Mouse (Mus musculus) 416B (cell line): ENCODE measurements at regions not wholly inside any gene's neighbourhood (a gene's known extent, or its start where the extent isn't known, plus 50 kb on each side); places are given as distances from the start of the nearest gene placed in this dataset.
"Not testable (repeated sequence)": the region's sequence is repeated elsewhere in the genome, so short reads cannot be mapped to it uniquely, and the experiment has no call there.

Experiments
- DNase-seq: peaks from one replicate; pipeline ENCODE4 v3.0.0; 2011; ENCODE audit warnings: low read depth

DNA sequence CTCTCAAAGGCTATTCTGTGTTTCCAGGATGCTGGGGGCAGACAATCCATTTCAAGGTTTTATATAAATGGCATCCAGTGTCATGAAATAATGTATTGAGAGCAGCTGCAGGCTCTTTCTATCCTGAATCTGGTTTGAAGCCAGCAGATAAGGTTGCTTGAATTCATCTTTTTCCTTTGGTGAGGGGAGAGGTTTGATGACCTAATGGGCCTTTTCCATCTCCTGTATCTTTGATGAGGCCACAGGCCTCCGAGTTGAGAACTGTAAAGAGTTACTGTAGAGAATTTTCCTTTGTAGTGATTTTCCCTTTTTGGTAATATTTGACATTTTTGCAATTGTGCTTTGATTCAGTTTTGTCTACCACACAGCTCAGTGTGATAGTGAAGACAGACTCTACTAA, 458.8 kb upstream of the 1700008P02Rik start:
- DNase-seq = no peak

GRCm38 (mm10) chr3:7076850-7077249, 456.6 kb upstream of the 1700008P02Rik start:
- DNase-seq = no peak

DNA sequence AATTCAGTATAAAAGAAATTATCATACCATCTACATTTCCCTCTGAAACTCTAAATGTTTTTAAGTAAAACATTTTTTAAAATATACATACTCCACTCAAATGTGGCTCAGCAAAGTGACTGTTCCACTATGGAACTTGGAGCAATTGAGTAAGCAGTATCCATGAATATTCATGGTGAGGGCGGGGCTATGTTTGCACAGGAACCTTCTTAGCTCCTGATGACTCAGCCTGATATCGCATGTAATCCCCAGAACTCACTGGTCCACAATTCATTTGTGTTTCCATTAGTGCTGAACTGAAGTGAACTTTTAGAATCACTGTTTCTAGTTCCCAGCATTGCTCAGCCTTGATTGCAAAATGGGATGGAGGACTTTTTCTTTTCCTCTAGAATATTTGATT, 454.2 kb upstream of the 1700008P02Rik start:
- DNase-seq = no peak

- DNase-seq = no peak
Measured at GRCm38 (mm10) chr3:7041372-7042057, 421.3 kb upstream of the 1700008P02Rik start.

DNA sequence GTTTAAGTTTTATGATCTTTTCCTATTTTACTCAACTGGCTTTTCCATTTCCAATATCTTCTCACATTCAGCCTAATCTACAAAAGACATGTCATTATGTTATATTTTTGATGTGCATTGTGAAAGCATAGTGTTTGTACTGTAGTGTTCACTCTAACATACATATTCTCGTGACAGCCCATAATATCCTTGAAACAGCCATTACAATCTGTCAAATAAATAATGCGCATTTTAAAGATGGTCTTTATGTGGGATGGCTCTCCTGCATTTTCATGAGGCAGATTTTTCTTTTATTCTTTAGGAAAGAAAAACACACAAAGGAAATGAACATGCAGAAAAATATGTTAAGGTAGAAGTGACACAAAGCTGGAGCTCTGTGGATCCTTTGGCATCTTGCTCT, 415.6 kb upstream of the 1700008P02Rik start:
- no peak for DNase-seq

- DNase-seq = peak; percentile 55
Measured at GRCm38 (mm10) chr3:7027845-7028244, 407.6 kb upstream of the 1700008P02Rik start.

DNA sequence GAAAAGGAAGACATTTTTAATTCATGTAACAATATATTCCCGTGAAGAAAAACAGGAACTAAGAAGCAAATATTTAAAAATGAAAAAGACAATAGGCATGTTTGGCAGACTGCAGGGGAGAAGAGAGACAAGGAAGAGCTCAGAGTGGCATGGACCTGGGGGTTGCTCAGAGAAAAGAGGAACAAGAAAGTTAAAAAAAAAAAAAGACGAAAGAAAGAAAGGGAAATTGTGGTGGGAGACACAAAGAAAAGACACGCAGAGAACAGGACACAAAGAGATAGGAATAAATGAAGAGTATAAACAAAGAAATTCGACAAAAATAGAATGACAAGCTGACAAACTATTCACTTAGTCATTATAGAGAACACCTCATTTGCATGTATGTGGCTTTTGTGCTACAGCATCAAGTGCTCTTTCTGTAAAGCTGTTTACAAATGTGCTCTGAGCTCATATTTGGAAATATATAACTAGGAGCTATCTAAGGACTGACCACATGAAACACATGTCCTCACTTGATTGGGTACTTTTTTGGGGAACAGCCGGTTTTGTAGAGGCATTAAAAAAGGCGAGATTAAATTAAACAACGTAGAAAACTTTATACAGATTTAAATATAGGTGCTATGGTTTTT, 394.2 kb upstream of the 1700008P02Rik start:
- no peak for DNase-seq

GRCm38 (mm10) chr3:7013516-7013915, 393.3 kb upstream of the 1700008P02Rik start:
- no peak for DNase-seq

GRCm38 (mm10) chr3:7010294-7011087, 390.2 kb upstream of the 1700008P02Rik start:
- DNase-seq = peak; percentile 3

GRCm38 (mm10) chr3:7008671-7009217, 388.5 kb upstream of the 1700008P02Rik start:
- no peak for DNase-seq

GRCm38 (mm10) chr3:7007811-7008359, 387.6 kb upstream of the 1700008P02Rik start:
- no peak for DNase-seq

DNA sequence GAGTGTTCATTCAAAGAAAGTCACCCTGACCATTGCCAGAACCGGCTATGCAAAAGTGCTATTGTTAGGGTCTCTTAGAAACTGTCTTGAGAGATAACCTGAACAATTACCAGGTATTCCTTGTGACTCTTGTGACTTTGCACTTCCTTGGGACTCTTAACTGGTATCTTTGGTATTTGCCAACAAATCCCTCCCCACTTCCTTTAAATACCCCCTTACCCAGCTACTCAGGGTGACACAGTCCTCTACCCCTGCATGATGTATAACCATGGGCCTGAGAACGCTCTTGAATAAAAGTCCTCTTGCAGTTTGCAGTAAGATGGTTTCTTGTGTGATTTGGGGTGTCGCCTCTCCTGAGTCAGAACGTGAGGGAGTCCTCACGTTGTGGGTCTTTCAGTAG, 371.5 kb upstream of the 1700008P02Rik start:
- not testable (repeated sequence) for DNase-seq

DNA sequence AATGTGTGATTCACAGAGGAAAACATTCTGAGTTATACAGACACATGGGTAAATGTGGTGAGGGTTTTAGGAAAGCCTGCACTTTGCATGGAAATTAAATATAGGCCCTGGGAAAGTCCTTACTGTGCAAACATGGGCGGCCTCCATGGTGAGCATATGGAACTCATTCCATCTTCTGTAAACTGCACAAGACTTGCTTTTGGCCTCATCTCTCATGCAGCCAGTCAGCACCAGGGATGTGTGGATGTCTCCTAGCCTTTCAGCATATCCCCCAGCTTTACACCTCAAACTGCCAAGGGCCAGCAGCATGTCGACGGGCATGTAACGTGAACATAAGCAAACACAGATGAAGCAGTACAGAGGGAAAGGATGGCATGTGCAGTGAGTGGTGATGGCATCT, 364.7 kb upstream of the 1700008P02Rik start:
- no peak for DNase-seq

- DNase-seq = no peak
Measured at GRCm38 (mm10) chr3:6957681-6958080, 337.4 kb upstream of the 1700008P02Rik start.

DNA sequence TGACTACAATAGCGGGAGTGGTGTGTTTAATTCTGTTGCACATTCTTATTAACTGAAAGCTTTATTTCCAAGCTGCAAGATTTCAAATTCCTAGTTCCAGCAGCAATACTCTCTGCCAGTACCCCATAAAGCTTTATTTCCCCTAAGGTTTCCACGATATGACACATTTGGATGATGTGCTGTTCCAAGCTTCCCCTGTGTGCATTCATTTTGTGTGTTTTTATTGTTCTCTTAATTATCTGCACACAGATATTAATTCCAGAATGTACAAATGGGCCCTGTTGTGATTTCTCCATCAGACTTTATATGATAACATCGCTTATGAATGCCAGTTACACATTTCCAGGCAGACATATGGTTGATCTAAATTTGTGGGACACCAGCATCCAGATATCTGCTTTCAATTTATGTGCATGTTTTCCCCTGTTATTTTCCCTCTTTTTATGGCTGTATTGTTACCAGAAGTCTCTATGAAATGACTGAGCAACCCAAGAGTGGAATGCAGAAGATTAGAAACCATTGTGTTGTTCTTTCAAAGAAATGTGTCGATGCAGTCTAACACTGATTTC, 312.4 kb upstream of the 1700008P02Rik start:
- DNase-seq = no peak

- no peak for DNase-seq
Measured at GRCm38 (mm10) chr3:6926737-6927136, 306.5 kb upstream of the 1700008P02Rik start.

DNA sequence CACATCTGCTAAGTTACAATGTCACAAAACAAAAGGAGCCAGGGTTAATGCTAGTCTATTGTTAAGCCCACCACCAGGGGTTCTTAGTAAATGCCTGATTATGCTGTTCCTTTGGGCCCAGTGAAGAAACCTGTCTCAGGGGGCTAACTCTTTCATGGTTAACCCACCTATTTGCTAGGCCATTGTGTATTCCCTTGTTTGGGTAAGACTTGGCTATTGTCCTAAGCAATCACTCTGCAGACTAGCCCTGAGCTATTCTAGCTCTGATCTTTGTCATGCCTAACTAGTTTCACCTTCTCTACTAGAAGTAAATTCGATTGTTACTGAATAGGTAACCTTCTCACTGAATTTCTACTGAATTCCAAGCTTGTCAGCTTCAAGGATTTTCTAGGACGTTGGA, 302.4 kb upstream of the 1700008P02Rik start:
- DNase-seq = not testable (repeated sequence)

- no peak for DNase-seq
Measured at GRCm38 (mm10) chr3:6920253-6920652, 300.0 kb upstream of the 1700008P02Rik start.

DNA sequence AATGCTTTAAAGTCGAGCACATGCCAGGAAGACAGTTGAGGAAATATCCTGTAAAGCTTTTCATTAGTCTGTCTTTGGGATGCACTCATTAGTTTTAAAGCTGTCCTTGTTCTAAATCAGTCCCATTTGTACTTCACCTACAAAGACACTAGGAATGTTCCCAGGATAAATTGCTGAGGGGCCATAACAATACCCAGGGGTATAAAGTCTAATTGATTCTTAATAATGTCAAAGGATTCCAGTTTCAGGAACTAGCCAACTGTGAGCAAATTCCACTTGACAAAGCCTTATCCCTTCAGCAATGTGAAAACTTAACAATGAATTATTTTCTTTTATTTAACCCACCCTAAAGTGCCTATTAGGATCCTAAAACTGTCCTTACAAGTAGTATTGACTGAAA, 267.7 kb upstream of the 1700008P02Rik start:
- DNase-seq = no peak

- no peak for DNase-seq
Measured at GRCm38 (mm10) chr3:6887053-6887700, 266.9 kb upstream of the 1700008P02Rik start.

GRCm38 (mm10) chr3:6886200-6887052, 266.2 kb upstream of the 1700008P02Rik start:
- DNase-seq = no peak
